Mouse (Mus musculus) thymus, adult 2 months (tissue): ENCODE measurements around the gene Ltbp1. TPM values are rescaled to one million over a fixed set of nuclear protein-coding genes. Genes with fewer than 3 reads are reported as not detected.

Experiments
- DNase-seq: peaks from one replicate; pipeline ENCODE4 v3.0.0; 2021
- H3K27ac ChIP-seq: fragments of 200-500 bp; 2 replicates; pipeline ENCODE4 v1.5.1; 2012; ENCODE audit warnings: low read length, control low read depth; ENCODE audit not compliant: control insufficient read depth, insufficient read depth
- H3K27me3 ChIP-seq: fragments of 200-500 bp; 2 replicates; pipeline ENCODE4 v1.6.1; 2012; ENCODE audit warnings: mild to moderate bottlenecking, low read length, moderate library complexity, mixed read lengths; ENCODE audit not compliant: control insufficient read depth, insufficient read depth
- H3K36me3 ChIP-seq: fragments of 200-500 bp; 2 replicates; pipeline ENCODE4 v1.6.1; 2012; ENCODE audit warnings: mild to moderate bottlenecking, low read length, moderate library complexity; ENCODE audit not compliant: control insufficient read depth, insufficient read depth
- H3K4me1 ChIP-seq: fragments of 200-500 bp; replicated peaks from 2 replicates; pipeline ENCODE4 v1.6.1; 2012; ENCODE audit warnings: low read length; ENCODE audit not compliant: control insufficient read depth, insufficient read depth
- H3K4me3 ChIP-seq: fragments of 200-500 bp; 2 replicates; pipeline ENCODE4 v1.5.1; 2012; ENCODE audit warnings: mild to moderate bottlenecking, low read length, control low read depth, moderate library complexity; ENCODE audit not compliant: control insufficient read depth, insufficient read depth
- CTCF ChIP-seq: fragments of 200-500 bp; IDR thresholded peaks from 2 replicates; pipeline ENCODE4 v1.5.1; 2012; ENCODE audit warnings: mild to moderate bottlenecking, control low read depth, low read length, moderate library complexity, borderline replicate concordance; ENCODE audit not compliant: control insufficient read depth, poor library complexity, insufficient read depth; ENCODE audit errors: extremely low read depth
- POLR2A ChIP-seq: fragments of 200-500 bp; IDR thresholded peaks from 2 replicates; pipeline ENCODE4 v1.6.1; 2012; ENCODE audit warnings: mild to moderate bottlenecking, low read length, control low read depth, moderate library complexity; ENCODE audit not compliant: control insufficient read depth, poor library complexity, insufficient read depth; ENCODE audit errors: extremely low read depth
- WGBS: fragments of 180-500 bp; shearing (Covaris S2); methylation state at CpG from one replicate; pipeline ENCODE4 v1.1.7; 2018; 5-methylcytosine and 5-hydroxymethylcytosine counted together
- polyA plus RNA-seq: library from polyadenylated mRNA; depleted of rRNA; stranded (reverse); fragments of >200 nt; gene quantifications from 2 replicates; pipeline ENCODE4 v1.2.3, GENCODE M21; 2012

Ltbp1 gene
- polyA plus RNA-seq, 1 experiment, result 4.0 TPM

DNA sequence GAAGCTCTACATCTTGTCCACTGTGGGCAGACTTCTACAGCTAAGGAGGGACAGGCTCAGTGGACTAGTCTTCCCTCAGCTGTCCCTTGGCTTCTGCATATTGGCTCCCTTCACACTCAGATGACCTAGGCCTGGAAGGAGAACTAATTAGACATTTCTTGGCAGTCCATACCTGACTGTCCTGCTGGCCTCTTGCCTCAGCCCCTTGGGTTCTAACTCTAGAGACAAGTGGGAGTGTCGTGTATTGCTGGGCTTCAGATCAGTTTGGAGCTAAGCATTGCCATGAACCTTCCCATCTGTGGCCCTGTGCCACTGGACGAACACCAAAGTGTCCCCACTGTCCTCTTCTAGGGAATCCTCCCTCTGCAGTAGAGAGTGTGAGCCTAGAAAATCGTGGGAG lies 288.4 kb downstream of the Ltbp1 start:
- Histone ChIP-seq H3K4me1 (no peaks in the 10 kb centered on the region), H3K27me3 (no peaks in the 10 kb centered on the region), H3K27ac (no peak overlapping the region), H3K36me3 (no peaks in the 10 kb centered on the region), H3K4me3 (no peak overlapping the region)
- TF ChIP-seq CTCF (no peak), POLR2A (no peak)
- no peak for DNase-seq
- WGBS, result 82% methylated on average over 3 of the region's 3 CpGs

DNA sequence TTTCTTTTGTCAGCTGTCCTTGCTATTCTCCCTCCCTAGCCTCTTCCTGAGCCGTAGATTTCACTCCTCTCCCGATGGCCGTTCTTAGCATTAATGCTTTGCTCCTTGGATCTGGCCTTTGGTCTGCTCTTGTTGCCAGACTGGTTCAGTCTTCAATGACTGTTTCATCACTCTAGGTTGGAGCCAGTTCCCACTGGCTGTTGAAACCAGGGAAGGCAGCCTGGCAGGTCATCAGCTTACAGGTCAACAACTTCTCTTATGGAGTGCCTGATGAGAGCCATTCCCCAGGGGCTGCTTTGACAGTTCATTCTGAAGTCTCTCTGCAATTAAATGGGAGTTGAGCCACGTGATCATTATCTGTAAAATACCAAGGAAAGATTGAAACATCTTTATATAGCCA lies 295.5 kb downstream of the Ltbp1 start:
- no peak for DNase-seq
- no peak overlapping the region for H3K4me3 ChIP-seq
- no peaks in the 10 kb centered on the region for H3K27me3 ChIP-seq
- H3K36me3 ChIP-seq, result no peaks in the 10 kb centered on the region
- no peak overlapping the region for H3K27ac ChIP-seq
- no peak for TF ChIP-seq POLR2A
- no peak for TF ChIP-seq CTCF
- H3K4me1 ChIP-seq, result no peaks in the 10 kb centered on the region
- 90% methylated on average over 4 of the region's 4 CpGs for WGBS

DNA sequence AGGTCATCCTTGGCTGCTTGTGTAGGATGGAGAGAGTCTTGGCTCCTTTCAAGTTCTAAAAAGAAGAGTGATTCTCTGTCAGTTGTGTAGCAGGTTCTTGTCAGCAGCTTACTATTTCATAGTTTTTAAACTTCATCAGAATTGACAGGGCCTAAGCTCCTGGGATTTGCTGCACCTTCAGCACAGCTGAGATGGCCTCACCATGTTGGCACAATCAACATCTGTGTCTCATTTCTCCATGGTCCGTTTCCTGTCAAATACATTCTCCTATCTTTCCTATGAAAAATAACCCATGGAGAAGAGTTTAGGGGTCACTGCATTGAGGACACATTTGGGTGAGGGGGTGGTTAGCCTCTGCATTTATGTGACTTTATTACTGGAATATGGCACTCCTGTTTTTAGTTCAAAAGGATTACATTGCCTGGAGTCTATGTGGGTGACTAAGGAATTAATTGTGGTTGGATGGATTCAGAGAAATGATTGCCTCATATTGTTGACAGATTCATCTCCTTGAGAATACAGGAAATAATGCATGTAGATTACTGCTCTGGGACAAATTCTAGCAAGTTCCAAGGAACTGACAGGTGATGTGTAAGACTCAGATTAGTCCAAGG lies 299.5 kb downstream of the Ltbp1 start:
- H3K27me3 ChIP-seq, result no peaks in the 10 kb centered on the region
- DNase-seq, result no peak
- no peaks in the 10 kb centered on the region for H3K4me1 ChIP-seq
- H3K36me3 ChIP-seq, result no peaks in the 10 kb centered on the region
- no peak overlapping the region for H3K27ac ChIP-seq
- no peak overlapping the region for H3K4me3 ChIP-seq
- TF ChIP-seq POLR2A (no peak), CTCF (no peak)
- WGBS, result 100% methylated on average over 1 of the region's 1 CpGs

DNA sequence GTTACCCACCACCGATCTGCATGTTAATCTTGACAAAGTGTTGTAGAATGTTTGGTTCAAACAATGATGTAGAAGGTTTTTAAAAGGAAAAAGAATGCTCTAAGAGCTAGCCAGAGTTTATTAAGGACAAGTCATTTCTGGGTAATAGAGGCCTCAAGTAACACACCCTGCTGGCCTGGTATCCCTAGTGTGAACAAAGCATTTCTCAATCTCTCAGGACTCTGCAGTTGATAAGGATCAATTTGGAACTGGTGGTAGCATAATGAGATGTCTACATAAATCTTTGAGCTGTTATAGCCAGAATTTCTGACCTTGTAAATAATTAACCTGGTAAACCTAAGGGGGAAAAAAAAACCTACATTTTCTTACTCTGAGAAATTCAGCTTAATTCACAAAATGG lies 300.3 kb downstream of the Ltbp1 start:
- H3K36me3 ChIP-seq, result no peaks in the 10 kb centered on the region
- no peak for DNase-seq

DNA sequence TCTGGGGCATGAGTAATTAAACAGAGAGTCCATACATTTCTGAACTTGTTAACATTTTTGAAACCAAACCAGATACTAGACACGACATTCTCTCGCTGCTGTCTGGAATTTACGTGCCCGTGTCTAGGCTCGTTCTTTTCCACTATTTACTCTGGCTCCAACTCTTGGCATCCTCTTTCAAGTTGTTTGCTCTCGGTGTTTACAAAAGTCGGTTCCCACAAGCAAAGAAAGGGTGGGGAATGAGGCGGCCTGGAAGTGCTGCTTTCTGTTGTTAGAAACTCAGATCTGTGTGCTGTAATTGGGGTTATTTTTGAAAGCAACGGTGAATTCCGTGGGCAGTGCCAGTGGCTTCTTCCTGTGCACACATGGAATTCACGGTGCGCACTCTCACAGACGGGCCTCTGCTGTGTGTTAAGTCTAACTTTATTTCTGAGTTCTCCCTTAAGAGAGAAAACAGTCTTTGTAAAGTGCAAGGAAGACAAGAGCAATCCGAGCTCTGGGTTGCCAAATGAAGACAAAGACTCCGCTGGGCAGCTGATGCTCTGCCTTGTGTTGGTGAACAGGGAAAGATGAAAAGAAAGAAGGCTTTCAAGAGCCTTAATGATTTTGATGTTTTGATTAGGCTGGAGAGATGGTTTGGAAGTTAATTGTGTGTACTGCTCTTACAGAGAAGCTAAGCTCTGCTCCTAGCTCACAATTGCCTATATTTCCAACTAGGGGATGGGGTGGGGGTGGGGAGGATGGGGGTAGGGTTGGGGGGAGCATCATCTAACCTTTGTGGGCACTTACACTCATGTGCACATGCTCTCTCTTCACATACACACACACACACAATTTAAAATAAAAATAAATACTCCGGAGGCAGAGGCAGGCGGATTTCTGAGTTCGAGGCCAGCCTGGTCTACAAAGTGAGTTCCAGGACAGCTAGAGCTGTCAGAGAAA lies 302.0 kb downstream of the Ltbp1 start:
- no peak for DNase-seq
- Histone ChIP-seq H3K36me3 (no peaks in the 10 kb centered on the region), H3K4me3 (no peak overlapping the region), H3K4me1 (no peaks in the 10 kb centered on the region), H3K27ac (no peak overlapping the region), H3K27me3 (no peaks in the 10 kb centered on the region)
- WGBS, result 91% methylated on average over 18 of the region's 18 CpGs
- TF ChIP-seq CTCF, result no peak
- no peak for TF ChIP-seq POLR2A

More for the DNA sequence above, 300.3 kb downstream of the Ltbp1 start:
- TF ChIP-seq CTCF, result no peak
- no peak for TF ChIP-seq POLR2A
- Histone ChIP-seq H3K4me1 (no peaks in the 10 kb centered on the region), H3K27me3 (no peaks in the 10 kb centered on the region), H3K4me3 (no peak overlapping the region), H3K27ac (no peak overlapping the region)
- 90% methylated on average over 1 of the region's 1 CpGs for WGBS

DNA sequence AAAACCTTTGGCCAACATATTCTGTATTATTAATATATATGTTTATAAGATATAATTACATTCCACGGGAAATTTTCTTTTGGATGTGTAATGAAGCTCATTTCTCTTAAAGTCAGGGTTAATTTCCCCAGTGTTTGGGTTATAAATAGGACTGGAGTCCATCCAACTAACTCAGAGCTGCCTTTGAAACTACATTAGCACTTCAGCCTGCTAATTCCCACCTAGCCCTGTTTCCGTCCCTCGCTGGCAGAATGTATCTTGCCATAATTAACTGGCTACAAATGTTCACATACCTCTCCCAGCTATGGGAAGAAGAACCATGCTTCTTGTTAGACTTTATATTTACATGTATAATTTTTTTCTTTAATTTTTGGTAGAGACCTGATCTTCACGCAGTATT lies 311.7 kb downstream of the Ltbp1 start:
- no peaks in the 10 kb centered on the region for H3K27me3 ChIP-seq
- DNase-seq, result no peak
- no peaks in the 10 kb centered on the region for H3K36me3 ChIP-seq
- TF ChIP-seq CTCF (no peak), POLR2A (no peak)
- WGBS, result 95% methylated on average over 4 of the region's 4 CpGs
- no peak overlapping the region for H3K4me3 ChIP-seq
- no peaks in the 10 kb centered on the region for H3K4me1 ChIP-seq
- no peak overlapping the region for H3K27ac ChIP-seq
